Mouse (Mus musculus): ENCODE measurements around the gene Ppp1r1b.

Gene Ppp1r1b

DNA sequence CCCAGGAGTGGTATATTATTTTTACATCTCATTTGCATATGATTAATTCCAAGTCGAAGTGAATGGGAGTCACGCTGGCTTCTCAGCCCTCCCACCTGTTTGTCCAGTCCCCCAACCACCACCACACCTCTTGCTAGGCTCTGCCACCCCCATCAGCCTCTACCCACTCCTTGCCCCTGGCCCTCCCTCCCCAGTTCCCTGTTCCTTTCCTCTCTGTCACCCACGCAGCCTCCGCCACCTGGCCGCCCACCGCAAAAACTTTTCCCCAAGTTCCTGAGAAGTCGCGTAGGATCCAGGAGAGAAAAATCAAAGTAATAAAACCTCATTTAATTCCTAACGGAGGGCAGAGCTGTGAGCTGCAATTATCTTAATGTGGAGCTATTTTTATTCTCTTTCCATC is 2.0 kb upstream of the Ppp1r1b start:
- no peak for DNase-seq (ENCODE audit: extremely low read depth, low read depth)

GRCm38 (mm10) chr11:98347385-98348082 is 670 bp upstream of the Ppp1r1b start:
- no peak for DNase-seq (ENCODE audit: extremely low read depth, low read depth)

GRCm38 (mm10) chr11:98349308-98349707 is 1.1 kb downstream of the Ppp1r1b start:
- no peak for DNase-seq (ENCODE audit: extremely low read depth, low read depth)

GRCm38 (mm10) chr11:98352272-98352990 is 4.2 kb downstream of the Ppp1r1b start:
- no peak for DNase-seq (ENCODE audit: extremely low read depth, low read depth)

GRCm38 (mm10) chr11:98353651-98354211 is 5.5 kb downstream of the Ppp1r1b start:
- DNase-seq (ENCODE audit: extremely low read depth, low read depth), result no peak

DNA sequence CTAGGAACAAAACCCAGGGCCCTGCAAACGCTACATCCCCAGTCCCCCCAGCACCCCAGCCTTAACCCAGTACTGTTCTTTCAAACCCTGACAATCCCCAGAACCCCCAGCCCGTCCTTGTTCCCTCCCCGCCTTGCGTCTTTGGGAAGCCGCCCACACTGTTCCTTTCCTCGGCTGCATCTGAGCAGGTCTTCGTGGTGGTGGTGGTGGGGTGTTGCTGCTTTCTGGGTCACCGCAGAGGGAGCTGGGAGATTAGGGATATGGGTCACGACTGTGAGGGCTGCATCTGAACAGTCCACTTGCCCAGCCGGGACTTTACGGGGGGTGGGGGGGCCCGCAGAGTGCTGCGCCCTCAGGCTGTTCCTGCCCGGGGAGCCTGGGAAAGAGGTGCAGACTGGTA is 6.2 kb downstream of the Ppp1r1b start:
- DNase-seq (ENCODE audit: extremely low read depth, low read depth), result no peak

DNA sequence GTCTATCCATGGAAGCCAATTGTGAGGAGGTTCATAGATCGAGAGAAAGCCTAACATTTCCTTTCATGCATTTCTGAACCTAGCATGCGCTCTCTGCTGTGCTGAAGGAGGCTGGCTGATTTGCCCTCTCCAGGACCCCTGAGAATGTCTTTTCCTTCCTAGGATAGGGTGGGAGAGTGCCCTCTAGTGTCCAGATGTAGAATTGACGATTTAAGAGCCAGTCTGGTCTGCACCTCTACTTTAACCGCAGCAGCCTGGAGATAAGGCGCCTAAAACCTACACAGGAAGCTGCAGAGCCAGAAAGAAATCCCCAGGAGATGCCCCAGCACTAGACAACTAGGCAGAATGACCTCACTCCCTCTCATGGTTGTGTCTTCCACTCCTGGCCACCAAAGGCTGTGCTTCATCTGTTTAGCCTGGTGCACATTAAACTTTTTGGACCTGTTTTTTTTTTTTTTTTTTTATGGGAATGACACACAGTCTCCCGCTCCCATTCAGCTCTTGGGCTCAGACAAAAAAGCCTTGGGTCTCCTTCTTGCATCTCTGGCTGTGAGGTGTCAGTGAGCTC is 7.6 kb downstream of the Ppp1r1b start:
- DNase-seq (ENCODE audit: extremely low read depth, low read depth), result peak; percentile 87

GRCm38 (mm10) chr11:98356625-98357394 is 8.6 kb downstream of the Ppp1r1b start:
- DNase-seq (ENCODE audit: extremely low read depth, low read depth), result no peak

GRCm38 (mm10) chr11:98357396-98358160 is 9.4 kb downstream of the Ppp1r1b start:
- no peak for DNase-seq (ENCODE audit: extremely low read depth, low read depth)

DNA sequence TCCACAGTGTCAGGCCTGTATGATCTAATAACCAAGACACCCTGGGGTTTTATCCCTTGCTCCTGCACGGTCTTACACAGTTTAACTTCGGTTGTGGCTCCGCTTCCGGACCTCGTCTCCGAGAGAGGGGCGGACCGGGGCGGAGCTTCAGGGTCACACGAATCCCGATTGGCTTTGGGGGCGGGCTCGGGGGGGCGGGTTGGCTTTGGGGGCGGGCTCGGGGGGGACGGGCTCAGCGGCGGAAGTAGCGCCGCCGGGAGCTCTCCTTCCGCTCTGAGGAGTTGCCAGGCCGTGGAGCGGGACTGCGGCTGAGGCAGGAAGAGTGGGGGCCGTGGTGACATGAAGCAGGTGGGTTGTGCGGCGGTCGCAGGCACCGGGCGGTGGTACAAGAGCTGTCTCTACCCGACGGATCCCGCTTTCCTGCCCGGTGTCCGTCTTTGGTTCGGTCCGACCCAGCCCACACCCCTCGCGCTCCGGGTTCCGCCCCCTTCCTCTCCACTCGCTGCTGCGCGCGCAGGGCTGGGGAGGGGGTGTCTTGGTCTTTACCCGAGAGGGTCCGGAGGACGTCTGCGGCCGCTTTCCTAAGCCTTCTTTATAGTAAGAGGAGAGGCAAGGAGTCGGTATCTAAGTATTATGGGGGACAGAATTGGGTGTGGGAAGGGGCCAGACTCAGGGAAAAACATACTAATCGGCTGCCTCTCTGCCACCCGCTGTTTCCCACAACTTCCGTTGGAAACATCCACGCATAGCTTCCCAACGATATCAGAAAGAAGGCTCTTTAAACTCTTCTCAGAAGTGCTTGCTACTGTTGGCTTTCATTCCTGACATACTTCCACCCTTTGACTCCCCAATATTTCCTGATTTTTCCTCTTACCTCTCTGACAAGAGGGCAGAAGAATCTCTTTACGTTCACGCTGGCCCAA is 10.2 kb downstream of the Ppp1r1b start, which contains the start of gene Stard3:
Gene Stard3, plus strand, starts transcription at position 208 of the 923 bp plus-strand sequence.
- DNase-seq (ENCODE audit: extremely low read depth, low read depth), result peak; percentile 79

GRCm38 (mm10) chr11:98360866-98361521 is 12.8 kb downstream of the Ppp1r1b start:
- DNase-seq (ENCODE audit: extremely low read depth, low read depth), result no peak

DNA sequence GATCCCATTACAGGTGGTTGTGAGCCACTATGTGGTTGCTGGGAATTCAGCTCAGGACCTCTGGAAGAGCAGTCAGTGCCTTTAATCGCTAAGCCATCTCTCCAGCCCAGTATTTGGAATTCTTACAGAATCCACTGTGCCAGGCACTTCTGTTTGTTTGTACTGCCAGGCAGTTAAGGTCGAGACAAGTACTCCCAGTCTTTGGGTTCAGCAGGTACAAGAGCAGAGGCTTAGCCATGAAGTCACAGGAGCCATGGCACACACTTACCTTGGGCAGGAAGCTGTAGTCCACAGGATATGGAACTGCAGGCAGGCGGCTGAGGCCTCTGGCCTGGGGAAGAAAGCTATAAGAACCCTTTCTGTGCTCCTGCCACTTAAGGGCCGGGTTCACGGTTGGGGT is 15.6 kb downstream of the Ppp1r1b start:
- no peak for DNase-seq (ENCODE audit: extremely low read depth, low read depth)

DNA sequence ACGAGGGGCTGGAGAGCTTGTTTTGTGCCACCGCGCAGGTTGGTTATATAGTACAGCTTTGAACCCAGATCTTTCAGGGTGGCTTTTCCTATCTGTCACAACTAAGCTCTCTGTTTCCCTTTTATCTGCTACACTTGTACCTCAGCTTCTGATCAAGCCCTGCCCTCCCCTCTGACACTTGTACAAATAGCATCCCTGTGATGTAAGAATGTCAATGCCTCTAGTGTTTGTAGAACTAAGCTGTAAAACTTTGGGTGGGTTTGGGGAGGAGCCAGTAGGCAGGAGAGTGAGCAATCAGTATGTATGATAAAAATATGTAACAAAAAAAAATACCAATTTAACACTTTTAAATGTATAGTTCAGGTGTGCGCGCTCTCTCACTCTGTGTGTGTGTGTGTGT is 16.2 kb downstream of the Ppp1r1b start:
- no peak for DNase-seq (ENCODE audit: extremely low read depth, low read depth)

GRCm38 (mm10) chr11:98366290-98366689 is 18.1 kb downstream of the Ppp1r1b start:
- DNase-seq (ENCODE audit: extremely low read depth, low read depth), result no peak

GRCm38 (mm10) chr11:98367171-98367862 is 19.1 kb downstream of the Ppp1r1b start:
- DNase-seq (ENCODE audit: extremely low read depth, low read depth), result no peak

- no peak for DNase-seq (ENCODE audit: extremely low read depth, low read depth)
Measured at GRCm38 (mm10) chr11:98367863-98368186, 19.6 kb downstream of the Ppp1r1b start.

DNA sequence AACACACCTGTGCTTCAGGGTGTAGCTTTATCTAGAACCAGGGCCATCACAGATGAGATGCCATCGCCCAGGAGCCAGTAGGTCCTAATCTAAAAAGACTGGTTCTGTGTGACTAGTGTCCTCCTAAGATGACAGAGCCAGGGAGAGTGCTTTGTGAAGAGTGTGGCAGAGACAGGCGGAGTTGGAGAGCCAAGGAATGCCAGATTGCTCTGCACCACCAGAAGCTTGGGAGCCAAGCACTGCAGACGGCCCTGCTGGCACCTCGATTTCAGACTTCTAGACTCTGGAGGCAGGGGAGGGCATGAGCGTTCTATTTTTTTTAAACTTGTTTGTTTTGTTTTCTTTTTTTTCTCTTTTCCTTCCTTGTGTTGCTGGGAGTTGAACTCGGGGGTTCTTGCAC is 21.1 kb downstream of the Ppp1r1b start:
- DNase-seq (ENCODE audit: extremely low read depth, low read depth), result no peak

DNA sequence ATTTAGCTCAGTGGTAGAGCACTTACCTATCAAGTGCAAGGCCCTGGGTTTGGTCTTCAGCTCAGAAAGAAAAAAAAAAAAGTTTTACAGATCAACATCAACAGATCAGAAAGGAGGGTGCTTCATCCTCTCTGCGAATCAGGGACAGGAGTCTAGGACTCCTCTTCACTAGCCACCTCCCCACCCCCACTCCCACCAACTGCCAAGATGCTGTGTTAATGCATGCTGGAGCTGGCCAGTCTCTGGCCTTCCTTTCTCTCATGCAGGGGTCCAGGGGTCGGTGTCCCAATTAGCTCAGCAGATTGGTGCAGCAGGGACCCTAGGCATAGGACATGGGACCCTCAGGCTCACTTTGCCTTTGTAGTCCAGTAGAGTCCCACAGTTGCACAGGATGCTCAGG is 22.4 kb downstream of the Ppp1r1b start:
- no peak for DNase-seq (ENCODE audit: extremely low read depth, low read depth)
